Mouse (Mus musculus) embryonic facial prominence, embryonic 14.5 days (tissue): Measurements from ENCODE around the gene Smim26. TPM values are rescaled to one million over a fixed set of nuclear protein-coding genes. Genes with fewer than 3 reads are reported as not detected.

ENCODE experiments used
- ATAC-seq: fragments of 200-750 bp; cut with Nextera tagmentation; 2 replicates; pipeline ENCODE4 v1.8.0; 2017; ENCODE audit warnings: low read depth, moderate number of reproducible peaks, moderate TSS enrichment
- DNase-seq: peaks from one replicate; pipeline ENCODE4 v3.0.0-alpha.2; 2015; ENCODE audit warnings: low spot score
- H3K27ac ChIP-seq: fragments of 300-500 bp; sonication (generic); replicated peaks from 2 replicates; pipeline ENCODE4 v1.5.1; 2014; ENCODE audit warnings: low read depth, mild to moderate bottlenecking, low read length, moderate library complexity
- H3K27me3 ChIP-seq: fragments of 300-500 bp; sonication (generic); replicated peaks from 2 replicates; pipeline ENCODE4 v1.6.1; 2014; ENCODE audit warnings: low read length; ENCODE audit not compliant: control insufficient read depth, insufficient read depth
- H3K36me3 ChIP-seq: fragments of 300-500 bp; sonication (generic); 2 replicates; pipeline ENCODE4 v1.6.1; 2014; ENCODE audit warnings: low read length, mixed read lengths; ENCODE audit not compliant: control insufficient read depth, insufficient read depth
- H3K4me1 ChIP-seq: fragments of 300-500 bp; sonication (generic); 2 replicates; pipeline ENCODE4 v1.6.1; 2014; ENCODE audit warnings: antibody characterized with exemption, low read length; ENCODE audit not compliant: control insufficient read depth, insufficient read depth
- H3K4me2 ChIP-seq: fragments of 300-500 bp; sonication (generic); 2 replicates; pipeline ENCODE4 v1.6.1; 2014; ENCODE audit warnings: low read depth, mild to moderate bottlenecking, low read length, moderate library complexity, mixed read lengths
- H3K4me3 ChIP-seq: fragments of 300-500 bp; sonication (generic); 2 replicates; pipeline ENCODE4 v1.5.1; 2014; ENCODE audit warnings: low read depth, mild to moderate bottlenecking, low read length
- H3K9ac ChIP-seq: fragments of 300-500 bp; sonication (generic); 2 replicates; pipeline ENCODE4 v1.6.1; 2014; ENCODE audit warnings: low read depth, mild to moderate bottlenecking, low read length, moderate library complexity, mixed read lengths
- H3K9me3 ChIP-seq: fragments of 300-500 bp; sonication (generic); 2 replicates; pipeline ENCODE4 v1.6.1; 2016; ENCODE audit warnings: low read length; ENCODE audit not compliant: control insufficient read depth
- WGBS: fragments of 180-500 bp; shearing (Covaris S2); extraction: QIAGEN DNeasy Blood & Tissue Kit; methylation state at CpG from one replicate; pipeline ENCODE4 v1.1.7; 2014; 5-methylcytosine and 5-hydroxymethylcytosine counted together
- polyA plus RNA-seq: library from polyadenylated mRNA; unstranded; fragments of >200 nt; fragmentation: Nextera tagmentation; extraction: Ambion mirVana; gene quantifications from 2 replicates; pipeline ENCODE4 v1.2.1, GENCODE M21; 2014

Smim26 gene
- polyA plus RNA-seq, 1 experiment from 2014 or later, result 44.4 TPM

GRCm38 (mm10) chr2:144621491-144621890 lies 27.6 kb downstream of the Smim26 start:
- Histone ChIP-seq H3K27ac (no peak overlapping the region), H3K27me3 (no peaks in the 10 kb centered on the region), H3K4me3 (no peak overlapping the region), H3K36me3 (no peaks in the 10 kb centered on the region), H3K4me1 (no peaks in the 10 kb centered on the region), H3K4me2 (no peak overlapping the region), H3K9ac (no peak overlapping the region), H3K9me3 (no peaks in the 10 kb centered on the region)
- WGBS, result 79% methylated on average over 6 of the region's 6 CpGs
- no peak for ATAC-seq
- no peak for DNase-seq

DNA sequence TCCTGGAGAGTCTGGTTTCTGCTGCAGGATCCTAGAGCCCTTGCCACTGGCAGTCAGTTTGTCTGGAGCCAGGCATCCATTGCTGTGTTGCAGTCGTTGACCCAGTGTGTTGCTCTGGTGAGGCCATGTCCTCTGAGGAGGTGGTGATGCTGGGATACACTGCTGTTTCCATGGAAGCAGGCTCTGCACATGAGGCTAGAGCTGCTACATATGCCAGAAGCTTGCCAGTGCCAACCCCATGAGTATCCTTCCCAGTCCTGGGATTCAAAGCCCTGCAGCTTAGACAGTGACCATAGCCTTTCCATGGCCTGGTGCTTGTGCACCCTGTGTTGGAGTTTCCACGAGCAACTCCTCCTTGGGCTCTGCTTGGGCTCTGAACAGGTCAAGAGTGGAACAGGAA lies 39.7 kb downstream of the Smim26 start:
- no peak overlapping the region for H3K4me3 ChIP-seq
- DNase-seq, result no peak
- no peaks in the 10 kb centered on the region for H3K27me3 ChIP-seq
- ATAC-seq, result no peak
- WGBS, result 93% methylated on average over 2 of the region's 2 CpGs
- no peaks in the 10 kb centered on the region for H3K36me3 ChIP-seq
- H3K9ac ChIP-seq, result no peak overlapping the region
- H3K4me2 ChIP-seq, result no peak overlapping the region
- no peaks in the 10 kb centered on the region for H3K4me1 ChIP-seq
- H3K27ac ChIP-seq, result no peak overlapping the region
- H3K9me3 ChIP-seq, result peaks cover 5% of the 10 kb centered on the region; the same call in 1 of the 2 replicates

DNA sequence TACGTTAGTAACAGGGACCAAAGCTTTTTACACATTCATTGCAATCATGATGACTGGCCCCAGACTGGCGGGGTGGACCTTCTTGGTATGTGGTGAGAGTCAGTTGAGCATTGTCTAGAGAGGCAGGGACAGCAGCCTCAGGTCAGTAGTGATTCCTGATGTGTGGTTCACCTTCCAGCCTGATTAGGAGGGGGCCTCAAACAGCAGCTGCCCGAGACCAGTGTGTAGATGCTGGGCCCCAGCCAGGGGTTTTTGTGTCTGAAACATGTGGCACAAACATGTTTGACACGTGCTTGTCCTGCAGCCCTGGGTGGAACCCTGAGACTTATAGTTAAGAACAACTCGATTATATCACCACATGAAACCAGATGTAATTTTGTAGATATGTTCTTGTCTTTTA lies 40.4 kb downstream of the Smim26 start:
- no peak for ATAC-seq
- WGBS, result 44% methylated on average over 5 of the region's 5 CpGs
- H3K9ac ChIP-seq, result no peak overlapping the region
- no peak overlapping the region for H3K27ac ChIP-seq
- no peak overlapping the region for H3K4me3 ChIP-seq
- H3K9me3 ChIP-seq, result peaks cover 5% of the 10 kb centered on the region; the same call in 1 of the 2 replicates
- H3K4me1 ChIP-seq, result no peaks in the 10 kb centered on the region
- H3K27me3 ChIP-seq, result no peaks in the 10 kb centered on the region
- H3K4me2 ChIP-seq, result no peak overlapping the region
- DNase-seq, result no peak
- no peaks in the 10 kb centered on the region for H3K36me3 ChIP-seq

DNA sequence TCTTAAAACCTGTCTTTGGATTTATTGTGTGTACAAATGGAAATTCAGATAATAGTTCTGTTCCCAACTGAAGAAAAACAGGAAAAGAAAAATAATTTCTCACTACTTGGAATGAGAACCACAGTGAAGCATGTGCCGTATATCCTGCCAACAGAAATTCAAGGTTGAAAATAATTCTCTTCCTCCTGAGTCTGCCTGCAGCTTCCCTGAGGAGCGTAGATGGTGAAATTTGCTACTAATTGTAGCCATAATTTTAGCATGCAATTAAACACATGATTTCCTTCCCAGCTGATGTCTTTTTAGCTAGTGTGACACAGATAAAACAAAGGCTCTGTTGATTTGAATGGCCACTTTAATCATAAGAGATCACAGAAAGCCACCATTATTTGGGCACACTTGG lies 40.9 kb downstream of the Smim26 start:
- Histone ChIP-seq H3K9ac (no peak overlapping the region), H3K4me3 (no peak overlapping the region), H3K36me3 (no peaks in the 10 kb centered on the region), H3K27ac (no peak overlapping the region), H3K27me3 (no peaks in the 10 kb centered on the region), H3K4me1 (no peaks in the 10 kb centered on the region), H3K4me2 (no peak overlapping the region), H3K9me3 (peaks cover 5% of the 10 kb centered on the region; the same call in 1 of the 2 replicates)
- DNase-seq, result no peak
- ATAC-seq, result no peak
- WGBS, result 55% methylated on average over 2 of the region's 2 CpGs

DNA sequence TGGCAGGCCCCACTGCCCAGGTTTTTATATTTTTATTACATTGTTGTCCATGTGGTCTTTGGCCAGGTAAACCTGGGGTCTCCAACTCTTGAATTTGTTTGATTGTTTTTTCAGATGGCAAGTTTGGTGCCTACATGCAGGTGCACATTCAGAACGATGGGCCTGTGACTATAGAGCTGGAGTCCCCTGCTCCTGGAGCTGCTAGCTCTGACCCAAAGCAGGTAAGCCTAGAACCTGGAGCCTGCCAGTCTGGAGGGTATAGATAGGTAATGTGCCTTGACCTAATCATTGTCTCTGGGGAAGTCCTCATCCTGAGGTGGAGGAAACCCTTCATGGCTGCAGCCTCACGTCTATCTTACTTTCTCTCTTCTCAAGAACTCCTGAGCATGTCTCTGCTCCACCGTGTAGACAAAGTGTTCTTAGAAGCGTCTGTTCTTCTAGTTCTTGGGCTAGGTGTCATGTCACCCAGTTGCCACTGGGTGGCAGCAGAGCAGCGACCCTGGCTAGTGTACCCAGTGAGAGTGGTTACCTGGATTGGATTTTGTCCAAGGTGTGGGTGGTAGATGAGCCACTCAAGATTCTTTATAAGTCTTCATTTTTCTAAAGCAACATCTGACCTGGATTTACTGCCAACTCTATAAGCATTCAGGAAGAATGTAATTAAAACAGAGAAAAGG lies 41.9 kb downstream of the Smim26 start:
- H3K4me3 ChIP-seq, result no peak overlapping the region
- H3K9ac ChIP-seq, result no peak overlapping the region
- no peaks in the 10 kb centered on the region for H3K4me1 ChIP-seq
- no peak overlapping the region for H3K27ac ChIP-seq
- WGBS, result 20% methylated on average over 5 of the region's 5 CpGs
- no peaks in the 10 kb centered on the region for H3K36me3 ChIP-seq
- H3K4me2 ChIP-seq, result no peak overlapping the region
- peaks cover 5% of the 10 kb centered on the region; the same call in 1 of the 2 replicates for H3K9me3 ChIP-seq
- ATAC-seq (peak; percentile 62; the same call in 1 of the 2 replicates), DNase-seq (peak; percentile 66)
- no peaks in the 10 kb centered on the region for H3K27me3 ChIP-seq

- Histone ChIP-seq H3K27ac (no peak overlapping the region), H3K27me3 (no peaks in the 10 kb centered on the region), H3K9me3 (peaks cover 5% of the 10 kb centered on the region; the same call in 1 of the 2 replicates), H3K36me3 (no peaks in the 10 kb centered on the region), H3K4me2 (no peak overlapping the region), H3K4me3 (no peak overlapping the region), H3K9ac (no peak overlapping the region), H3K4me1 (no peaks in the 10 kb centered on the region)
- ATAC-seq, result no peak
- no peak for DNase-seq
- WGBS, result 83% methylated on average over 4 of the region's 4 CpGs
These were observed 43.4 kb downstream of the Smim26 start for GRCm38 (mm10) chr2:144637204-144637603.

DNA sequence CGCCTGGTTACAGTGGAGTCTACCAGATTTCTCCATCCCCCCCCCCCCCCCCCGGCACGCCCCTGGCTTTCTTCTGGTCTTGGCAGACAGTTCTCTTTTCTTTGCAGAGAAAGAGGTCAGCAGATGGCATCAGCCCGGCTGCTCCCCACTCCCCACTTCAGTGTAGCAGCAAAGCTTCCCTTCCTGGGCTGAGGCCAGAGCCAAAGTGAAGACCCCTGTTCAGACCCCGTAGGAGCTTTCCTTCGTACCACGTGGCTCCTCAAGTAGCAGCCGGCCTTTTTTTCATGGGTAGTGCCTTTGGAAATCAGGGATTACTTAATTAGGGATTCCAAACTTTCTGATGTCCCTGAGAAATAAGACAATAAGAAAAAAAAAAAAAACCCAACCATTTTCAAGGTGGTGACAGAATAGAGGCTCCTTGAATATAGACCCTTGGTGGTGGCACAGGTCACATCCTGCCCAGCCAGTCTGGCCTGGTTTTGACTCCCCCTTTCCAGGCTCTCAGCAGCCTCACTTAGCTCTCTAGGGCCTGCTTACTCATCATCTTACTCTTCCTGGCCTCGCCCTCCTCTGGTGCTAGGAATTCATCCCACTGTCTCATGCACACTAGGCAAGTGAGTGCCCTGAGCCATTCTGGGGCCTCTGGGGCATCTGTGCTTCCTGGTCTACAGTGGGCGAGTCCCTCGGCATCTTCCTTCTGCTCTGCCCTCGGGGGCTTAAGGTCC lies 44.0 kb downstream of the Smim26 start:
- Histone ChIP-seq H3K4me3 (no peak overlapping the region), H3K4me1 (no peaks in the 10 kb centered on the region), H3K9me3 (no peaks in the 10 kb centered on the region), H3K9ac (no peak overlapping the region), H3K27me3 (no peaks in the 10 kb centered on the region), H3K27ac (no peak overlapping the region), H3K36me3 (no peaks in the 10 kb centered on the region), H3K4me2 (no peak overlapping the region)
- ATAC-seq (no peak), DNase-seq (no peak)
- WGBS, result 76% methylated on average over 11 of the region's 12 CpGs

DNA sequence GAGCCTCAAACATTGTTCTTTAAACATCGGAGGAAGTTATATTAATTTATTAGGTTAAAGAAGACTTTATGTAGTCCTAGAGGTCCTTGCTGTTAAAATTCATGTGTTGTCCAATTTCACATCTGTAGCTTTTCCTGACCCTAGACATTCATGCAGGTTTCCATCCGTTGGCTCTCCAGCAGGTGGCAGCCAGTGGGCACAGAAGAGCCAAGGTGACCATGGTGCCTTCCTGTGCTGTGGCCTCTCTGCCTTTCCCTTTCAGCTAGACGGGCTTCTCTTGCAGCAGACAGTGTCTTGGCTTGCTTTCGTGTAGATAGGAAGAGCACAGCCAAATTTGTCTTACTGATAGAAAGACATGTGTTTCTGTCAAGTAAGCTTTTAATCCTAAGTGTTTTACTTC lies 44.9 kb downstream of the Smim26 start:
- ATAC-seq (no peak), DNase-seq (peak; percentile 41)
- Histone ChIP-seq H3K4me3 (no peak overlapping the region), H3K9ac (no peak overlapping the region), H3K27me3 (no peaks in the 10 kb centered on the region), H3K4me1 (peaks cover 4% of the 10 kb centered on the region; the same call in 1 of the 2 replicates), H3K4me2 (no peak overlapping the region), H3K36me3 (no peaks in the 10 kb centered on the region), H3K27ac (no peak overlapping the region), H3K9me3 (no peaks in the 10 kb centered on the region)
- WGBS, result 53% methylated on average over 4 of the region's 4 CpGs
